Comparison of ENCODE assay signal across 13 mouse cellular contexts in genomic region chrX:97724537-97724936, GRCm38 (mm10).
"Had no signal": no experiment of that assay in that cellular context is flagged by ENCODE, and none has a peak within 500 bp of the region (broad histone marks: within the 10 kb centered on the region; RNA-seq: fewer than 3 reads in every experiment).

No protein-coding gene starts in this region.

- H3K4me1 ChIP-seq: limb, embryonic 10.5 days; liver, embryonic 12.5 days; lung, embryonic 15.5 days; megakaryocyte, embryonic 14.5 days; midbrain, embryonic 15.5 days; neural tube, embryonic 12.5 days had no signal

- H3K9ac ChIP-seq: liver, embryonic 12.5 days; lung, embryonic 15.5 days; midbrain, embryonic 15.5 days; neural tube, embryonic 12.5 days had no signal

- H3K4me2 ChIP-seq: liver, embryonic 12.5 days; lung, embryonic 15.5 days; midbrain, embryonic 11.5 days; midbrain, embryonic 15.5 days; neural tube, embryonic 12.5 days had no signal

- H3K9me3 ChIP-seq: limb, embryonic 10.5 days; liver, embryonic 12.5 days; lung, embryonic 15.5 days; megakaryocyte, embryonic 14.5 days; midbrain, embryonic 15.5 days; neural tube, embryonic 12.5 days had no signal

- H3K27me3 ChIP-seq: liver, embryonic 12.5 days; lung, embryonic 15.5 days; megakaryocyte, embryonic 14.5 days; midbrain, embryonic 15.5 days; neural tube, embryonic 12.5 days had no signal

- H3K36me3 ChIP-seq: limb, embryonic 10.5 days; liver, embryonic 12.5 days; lung, embryonic 15.5 days; midbrain, embryonic 15.5 days; neural tube, embryonic 12.5 days had no signal

- DNase-seq: kidney, adult 18-20 months; kidney, postnatal 14 days; lung, postnatal 14 days; thymus, adult 2 months; thymus, postnatal 25 days had no signal

- H3K27ac ChIP-seq: limb, embryonic 10.5 days; liver, embryonic 12.5 days; lung, embryonic 15.5 days; macrophage; midbrain, embryonic 15.5 days; neural tube, embryonic 12.5 days had no signal

- H3K4me3 ChIP-seq: limb, embryonic 10.5 days; liver, embryonic 12.5 days; lung, embryonic 15.5 days; megakaryocyte, embryonic 14.5 days; midbrain, embryonic 15.5 days; neural tube, embryonic 12.5 days had no signal

- ATAC-seq: liver, embryonic 12.5 days; midbrain, embryonic 15.5 days had no signal
